Mouse (Mus musculus): ENCODE data around the gene Atf4. TPM values are rescaled to one million over a fixed set of nuclear protein-coding genes. Genes with fewer than 3 reads are reported as not detected.

Atf4 gene
- polyA plus RNA-seq, 1 experiment from 2014 or later = 132 TPM

- Histone ChIP-seq H3K4me1 (peaks cover 7% of the 10 kb centered on the region), H3K27me3 (ENCODE audit: poor library complexity, severe bottlenecking) (peaks cover 28% of the 10 kb centered on the region), H3K4me3 (no peak overlapping the region), H3K36me3 (replicated peaks) (no peaks in the 10 kb centered on the region), H3K27ac (no peak overlapping the region), H3K9me3 (no peaks in the 10 kb centered on the region)
- 2% methylated on average over 6 of the region's 6 CpGs for WGBS
- peak; percentile 77 for DNase-seq (ENCODE audit: extremely low spot score, low spot score)
Observed at GRCm38 (mm10) chr15:80277625-80278024, 22.6 kb downstream of the Atf4 start.

DNA sequence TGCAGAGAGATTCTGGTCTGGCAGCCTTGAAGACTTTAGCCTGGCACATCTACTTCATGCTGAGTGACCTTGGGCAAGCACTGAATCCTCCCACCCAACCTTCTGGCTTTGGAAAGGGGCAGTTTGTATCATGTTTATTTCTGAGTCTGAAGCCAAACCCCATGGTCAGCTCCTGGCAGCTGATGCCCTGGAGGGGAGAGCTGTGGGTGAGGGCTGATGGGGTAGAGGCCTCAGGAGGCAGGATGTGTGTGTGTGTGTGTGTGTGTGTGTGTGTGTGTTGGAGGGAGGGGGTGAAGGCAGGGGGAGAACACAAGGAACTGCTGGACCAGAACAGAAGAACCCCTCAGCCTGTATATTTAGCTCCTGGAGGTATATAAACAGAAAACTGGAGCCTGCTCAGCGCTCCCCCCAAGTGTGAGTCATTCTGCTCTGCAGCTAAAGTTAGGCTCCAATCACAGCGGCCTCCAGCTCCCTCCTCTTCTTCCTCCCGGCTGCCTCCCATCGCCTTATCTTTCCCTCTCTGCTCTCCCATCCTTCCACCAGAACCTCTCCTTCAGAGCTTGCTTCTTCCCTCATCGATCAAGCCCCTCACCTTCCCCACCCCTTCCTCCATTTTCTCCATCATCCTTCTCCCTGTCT lies 23.3 kb downstream of the Atf4 start:
- 67% methylated on average over 5 of the region's 5 CpGs for WGBS
- H3K4me3 ChIP-seq = no peak overlapping the region
- DNase-seq (ENCODE audit: extremely low spot score, low spot score) = no peak
- no peak overlapping the region for H3K27ac ChIP-seq
- H3K9me3 ChIP-seq = no peaks in the 10 kb centered on the region
- peaks cover 34% of the 10 kb centered on the region for H3K27me3 ChIP-seq (ENCODE audit: poor library complexity, severe bottlenecking)
- H3K4me1 ChIP-seq = peaks cover 7% of the 10 kb centered on the region
- H3K36me3 ChIP-seq (replicated peaks) = no peaks in the 10 kb centered on the region

GRCm38 (mm10) chr15:80279053-80279452 lies 24.1 kb downstream of the Atf4 start:
- no peak overlapping the region for H3K27ac ChIP-seq
- H3K27me3 ChIP-seq (ENCODE audit: poor library complexity, severe bottlenecking) = peaks cover 42% of the 10 kb centered on the region
- no peak for DNase-seq (ENCODE audit: extremely low spot score, low spot score)
- H3K9me3 ChIP-seq = no peaks in the 10 kb centered on the region
- 72% methylated on average over 2 of the region's 2 CpGs for WGBS
- no peak overlapping the region for H3K4me3 ChIP-seq
- peaks cover 7% of the 10 kb centered on the region for H3K4me1 ChIP-seq
- H3K36me3 ChIP-seq (replicated peaks) = no peaks in the 10 kb centered on the region

GRCm38 (mm10) chr15:80280646-80281045 lies 25.7 kb downstream of the Atf4 start:
- DNase-seq (ENCODE audit: extremely low spot score, low spot score) = peak; percentile 60
- no peak overlapping the region for H3K4me3 ChIP-seq
- H3K36me3 ChIP-seq (replicated peaks) = no peaks in the 10 kb centered on the region
- no peaks in the 10 kb centered on the region for H3K9me3 ChIP-seq
- WGBS = 27% methylated on average over 6 of the region's 6 CpGs
- H3K27me3 ChIP-seq (ENCODE audit: poor library complexity, severe bottlenecking) = peaks cover 58% of the 10 kb centered on the region
- H3K4me1 ChIP-seq = peaks cover 7% of the 10 kb centered on the region
- H3K27ac ChIP-seq = no peak overlapping the region

GRCm38 (mm10) chr15:80286851-80287415 lies 31.9 kb downstream of the Atf4 start, which contains the start of gene Cacna1i:
Cacna1i (plus strand) TSS chr15:80287238.
- Histone ChIP-seq H3K9me3 (no peaks in the 10 kb centered on the region), H3K4me3 (peak within 1 kb of the TSS; percentile 59), H3K4me1 (peaks cover 39% of the 10 kb centered on the region), H3K27me3 (ENCODE audit: poor library complexity, severe bottlenecking) (peaks cover 99% of the 10 kb centered on the region), H3K27ac (no peak within 1 kb of the TSS), H3K36me3 (replicated peaks) (no peaks in the 10 kb centered on the region)
- under 1% methylated on average over 50 of the region's 50 CpGs for WGBS
- no peak for DNase-seq (ENCODE audit: extremely low spot score, low spot score)

DNA sequence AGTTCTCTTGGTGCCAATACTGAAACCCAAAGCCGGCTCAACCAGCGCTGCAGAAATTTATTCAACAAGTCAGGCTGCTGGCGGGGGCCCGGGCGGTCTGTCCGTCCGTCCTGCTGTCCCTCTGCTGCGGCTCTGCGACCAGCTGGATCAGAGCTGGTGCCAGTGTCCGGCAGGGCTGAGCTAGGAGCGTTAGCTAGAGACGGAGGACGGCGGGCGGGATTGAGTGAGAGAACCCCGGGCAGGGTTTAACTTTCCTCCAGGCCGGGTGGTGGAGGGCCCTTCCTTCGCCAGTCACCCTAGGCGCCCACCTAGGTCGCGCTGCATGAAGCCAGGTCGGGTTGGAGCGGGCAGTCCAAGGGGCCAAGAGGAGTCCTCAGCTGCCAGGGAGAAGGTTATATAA lies 33.1 kb downstream of the Atf4 start:
- H3K27me3 ChIP-seq (ENCODE audit: poor library complexity, severe bottlenecking) = peaks cover 95% of the 10 kb centered on the region
- peak overlapping the region; percentile 59 for H3K4me3 ChIP-seq
- peaks cover 39% of the 10 kb centered on the region for H3K4me1 ChIP-seq
- WGBS = under 1% methylated on average over 23 of the region's 23 CpGs
- DNase-seq (ENCODE audit: extremely low spot score, low spot score) = peak; percentile 24
- no peaks in the 10 kb centered on the region for H3K9me3 ChIP-seq
- no peaks in the 10 kb centered on the region for H3K36me3 ChIP-seq (replicated peaks)
- H3K27ac ChIP-seq = no peak overlapping the region

DNA sequence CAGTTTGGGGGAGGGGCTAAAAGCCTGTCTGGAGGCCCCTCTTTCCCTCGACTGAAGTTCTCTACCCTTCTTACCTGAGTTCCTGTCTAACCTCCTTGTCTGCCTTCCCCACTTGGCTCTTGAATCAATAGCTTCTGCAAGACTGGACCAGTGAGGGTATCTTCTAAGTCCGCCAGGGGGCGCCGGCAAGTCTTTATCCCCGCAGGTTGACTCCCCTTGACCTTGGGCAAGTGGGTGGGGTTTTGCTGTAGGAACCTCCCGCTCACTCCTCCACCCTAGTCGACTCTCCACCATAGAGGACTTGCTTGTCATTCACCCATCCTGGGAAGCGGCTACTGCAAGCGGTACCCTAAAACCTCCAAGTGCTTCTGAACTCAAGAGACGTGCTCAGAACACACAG lies 34.5 kb downstream of the Atf4 start:
- no peaks in the 10 kb centered on the region for H3K9me3 ChIP-seq
- no peaks in the 10 kb centered on the region for H3K36me3 ChIP-seq (replicated peaks)
- 6% methylated on average over 10 of the region's 10 CpGs for WGBS
- H3K4me3 ChIP-seq = no peak overlapping the region
- H3K27me3 ChIP-seq (ENCODE audit: poor library complexity, severe bottlenecking) = peaks cover 81% of the 10 kb centered on the region
- H3K4me1 ChIP-seq = peaks cover 39% of the 10 kb centered on the region
- peak; percentile 68 for DNase-seq (ENCODE audit: extremely low spot score, low spot score)
- no peak overlapping the region for H3K27ac ChIP-seq

DNA sequence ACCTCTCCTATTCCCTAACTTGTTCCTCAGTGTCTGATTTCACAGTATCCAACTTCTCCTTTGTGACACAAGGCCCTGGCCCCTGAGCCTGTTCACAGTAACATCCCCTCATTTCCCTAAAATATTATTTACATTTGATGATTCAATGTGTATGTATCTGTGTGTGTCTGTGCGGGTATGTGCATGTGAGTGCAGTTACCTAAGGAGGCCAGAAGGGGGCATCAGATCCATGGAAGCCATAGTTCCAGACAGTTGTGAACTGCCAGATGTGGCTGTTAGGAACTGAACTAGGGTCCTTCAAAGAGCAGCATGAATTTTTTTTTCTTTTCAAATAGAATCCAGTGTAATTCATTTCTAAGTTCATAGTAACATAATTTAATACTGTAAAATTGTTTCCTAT lies 42.2 kb downstream of the Atf4 start:
- Histone ChIP-seq H3K4me3 (no peak overlapping the region), H3K9me3 (peaks cover 5% of the 10 kb centered on the region), H3K4me1 (no peaks in the 10 kb centered on the region), H3K36me3 (replicated peaks) (no peaks in the 10 kb centered on the region), H3K27ac (no peak overlapping the region), H3K27me3 (ENCODE audit: poor library complexity, severe bottlenecking) (peaks cover 4% of the 10 kb centered on the region)
- WGBS = 92% methylated on average over 1 of the region's 1 CpGs
- DNase-seq (ENCODE audit: extremely low spot score, low spot score) = no peak

DNA sequence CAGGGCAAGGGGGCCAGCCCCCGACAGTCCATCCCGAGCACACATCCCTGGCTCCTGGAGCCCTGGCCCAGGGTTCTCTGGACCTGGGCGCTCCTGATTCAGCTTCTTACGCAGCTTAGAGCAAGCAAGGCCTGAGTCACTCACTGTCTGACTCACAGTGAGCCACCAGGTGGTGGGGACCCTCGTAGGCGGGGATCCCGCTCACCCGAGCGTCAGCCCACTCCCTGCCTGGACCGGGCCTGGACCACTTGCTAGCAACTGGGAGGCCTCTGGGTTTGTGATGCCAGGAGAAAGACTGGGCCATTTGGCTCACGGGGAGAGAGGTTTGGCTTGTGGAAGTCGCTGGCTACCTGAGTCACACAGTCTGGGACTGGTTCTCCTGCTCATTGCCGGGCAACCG lies 48.8 kb downstream of the Atf4 start:
- Histone ChIP-seq H3K4me3 (no peak overlapping the region), H3K4me1 (peaks cover 11% of the 10 kb centered on the region), H3K27me3 (ENCODE audit: poor library complexity, severe bottlenecking) (0 out of 2 replicates have a peak, but pooled peaks cover 12% of the 10 kb centered on the region), H3K36me3 (replicated peaks) (no peaks in the 10 kb centered on the region), H3K27ac (peak overlapping the region; percentile 20; the same call in 1 of the 2 replicates), H3K9me3 (no peaks in the 10 kb centered on the region)
- WGBS = 80% methylated on average over 14 of the region's 14 CpGs
- no peak for DNase-seq (ENCODE audit: extremely low spot score, low spot score)

- no peaks in the 10 kb centered on the region for H3K36me3 ChIP-seq (replicated peaks)
- no peak overlapping the region for H3K4me3 ChIP-seq
- DNase-seq (ENCODE audit: extremely low spot score, low spot score) = no peak
- WGBS = 88% methylated on average over 12 of the region's 12 CpGs
- H3K9me3 ChIP-seq = no peaks in the 10 kb centered on the region
- no peak overlapping the region for H3K27ac ChIP-seq
- H3K27me3 ChIP-seq (ENCODE audit: poor library complexity, severe bottlenecking) = 0 out of 2 replicates have a peak, but pooled peaks cover 12% of the 10 kb centered on the region
- H3K4me1 ChIP-seq = peaks cover 11% of the 10 kb centered on the region
Observed at GRCm38 (mm10) chr15:80304188-80304587, 49.2 kb downstream of the Atf4 start.

DNA sequence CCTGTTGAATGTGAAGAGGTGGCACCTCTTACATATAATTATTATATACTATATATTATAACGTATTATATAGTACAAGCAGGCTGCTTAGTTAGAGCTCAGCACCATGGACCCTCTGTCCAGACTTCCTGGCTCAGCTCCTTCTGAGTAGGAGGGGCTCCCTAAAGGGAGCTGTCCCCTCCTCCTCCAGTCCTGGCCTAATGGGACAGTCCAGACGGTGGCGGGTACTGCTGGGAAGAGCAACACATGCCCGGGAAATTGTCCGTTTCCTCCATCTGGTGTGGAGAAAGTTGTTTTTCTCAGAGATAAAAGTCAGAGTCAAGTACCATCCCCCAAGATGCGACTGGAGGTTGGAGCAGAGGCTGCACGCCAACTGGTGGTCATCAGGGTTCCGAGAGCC lies 51.2 kb downstream of the Atf4 start:
- Histone ChIP-seq H3K27ac (no peak overlapping the region), H3K4me1 (peaks cover 11% of the 10 kb centered on the region), H3K9me3 (no peaks in the 10 kb centered on the region), H3K27me3 (ENCODE audit: poor library complexity, severe bottlenecking) (0 out of 2 replicates have a peak, but pooled peaks cover 12% of the 10 kb centered on the region), H3K4me3 (no peak overlapping the region), H3K36me3 (replicated peaks) (no peaks in the 10 kb centered on the region)
- no peak for DNase-seq (ENCODE audit: extremely low spot score, low spot score)
- 74% methylated on average over 8 of the region's 8 CpGs for WGBS
